Mouse (Mus musculus): Measurements from ENCODE around the gene Slc39a9. TPM values are rescaled to one million over a fixed set of nuclear protein-coding genes. Genes with fewer than 3 reads are reported as not detected.

Gene Slc39a9
- 8.2 and 8.7 TPM in 2 replicates for polyA plus RNA-seq (2015; fragmentation: Nextera tagmentation; extraction: Ambion mirVana)

DNA sequence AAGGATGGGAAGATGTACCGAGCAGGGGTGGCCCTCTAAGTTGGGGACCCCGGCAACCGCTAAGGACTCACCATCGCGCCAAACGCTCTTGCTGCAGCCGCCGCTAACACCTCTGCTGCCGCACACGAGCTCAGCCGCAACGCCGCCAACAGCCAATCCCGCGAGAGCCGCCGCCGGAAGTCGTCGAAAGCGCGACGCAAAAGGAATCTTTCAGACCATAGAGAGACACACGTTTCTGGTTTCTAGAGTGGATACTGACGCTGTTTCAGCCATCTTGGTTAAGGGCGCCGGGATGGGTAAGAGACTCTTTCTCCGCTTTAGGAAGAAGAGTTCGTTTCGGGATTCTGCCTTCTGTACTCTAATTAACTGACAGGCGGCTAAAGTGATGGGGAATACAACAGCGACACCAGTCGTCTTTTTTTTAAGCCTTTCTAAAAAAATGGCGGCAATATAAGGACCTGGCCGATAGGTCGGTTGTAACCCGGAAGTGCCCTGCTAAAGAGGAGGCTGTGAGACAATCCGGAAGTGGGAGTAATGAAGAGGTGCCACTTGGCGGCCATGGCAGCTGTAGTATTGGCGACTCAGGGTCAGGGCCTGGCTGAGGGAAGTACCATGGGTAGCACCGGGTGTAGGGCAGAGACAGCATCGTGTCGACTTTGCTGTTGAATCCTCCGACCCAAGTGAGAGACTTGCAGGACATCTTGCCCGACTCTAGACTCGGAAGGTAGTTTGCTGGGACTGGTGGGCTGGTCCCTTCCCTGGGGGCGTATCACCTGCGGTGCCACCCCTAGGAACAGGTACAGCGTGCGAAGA, at the start of gene Slc39a9, which contains the start of gene Erh:
TSS of gene Slc39a9 (plus strand) at position 191 of the 813 bp plus-strand sequence.
TSS of gene Erh (minus strand) at position 649 of the 813 bp plus-strand sequence.

DNA sequence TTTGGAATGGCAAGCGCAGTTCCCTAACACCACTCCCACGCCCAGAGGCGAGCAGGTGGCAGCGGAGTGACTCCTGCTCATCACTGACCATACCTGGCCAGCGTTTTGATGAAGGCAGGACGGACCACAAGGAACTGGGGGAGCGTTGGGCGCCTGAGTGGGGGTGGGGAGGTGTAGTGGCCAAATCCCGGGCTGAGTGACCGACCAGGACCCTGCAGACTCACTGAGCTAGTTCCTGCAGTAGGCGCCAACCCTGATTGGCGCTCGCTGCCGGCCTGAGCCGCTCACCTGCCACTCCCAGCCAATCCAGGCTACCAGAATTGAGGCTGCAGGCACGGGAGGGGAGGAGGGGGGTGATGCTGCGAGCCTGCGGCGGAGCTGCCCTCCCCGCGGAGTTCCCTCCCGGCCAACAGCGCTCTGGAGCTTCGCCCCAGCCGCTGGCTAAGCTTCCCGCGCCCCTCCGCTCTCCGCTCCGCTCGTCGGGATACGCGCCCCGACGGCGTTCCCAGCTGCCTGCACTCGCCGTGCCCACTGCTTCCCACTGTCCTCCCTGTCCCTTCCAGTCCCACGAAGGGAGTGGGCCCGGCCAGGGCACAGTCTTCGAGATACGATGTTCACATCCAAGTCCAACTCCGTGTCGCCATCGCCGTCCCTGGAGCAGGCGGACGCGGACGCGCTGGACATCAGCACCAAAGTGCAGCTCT, 48.7 kb downstream of the Slc39a9 start, which contains the start of gene Plekhd1:
TSS of gene Plekhd1 (plus strand) at position 323 of the 704 bp plus-strand sequence.

Other genes with a start within 250 kb of the Slc39a9 start
- gene Dcaf5, start 207.3 kb upstream of the Slc39a9 start, polyA plus RNA-seq (2015; fragmentation: Nextera tagmentation; extraction: Ambion mirVana), result 3.9 and 5.2 TPM in 2 replicates
- 5.5 and 6.7 TPM in 2 replicates for gene Exd2, start 180.8 kb upstream of the Slc39a9 start, polyA plus RNA-seq (2015; fragmentation: Nextera tagmentation; extraction: Ambion mirVana)
- 2.3 and 3.3 TPM in 2 replicates for gene Galnt16, start 125.6 kb upstream of the Slc39a9 start, polyA plus RNA-seq (2015; fragmentation: Nextera tagmentation; extraction: Ambion mirVana)
- gene Erh, start 458 bp downstream of the Slc39a9 start, polyA plus RNA-seq (2015; fragmentation: Nextera tagmentation; extraction: Ambion mirVana), result 214 and 218 TPM in 2 replicates
- gene Plekhd1, start 48.7 kb downstream of the Slc39a9 start, polyA plus RNA-seq (2015; fragmentation: Nextera tagmentation; extraction: Ambion mirVana), result 0.11 and 0.12 TPM in 2 replicates
- gene Ccdc177, start 116.8 kb downstream of the Slc39a9 start, polyA plus RNA-seq (2015; fragmentation: Nextera tagmentation; extraction: Ambion mirVana), result not detected in 2 replicates
- gene Susd6, start 146.6 kb downstream of the Slc39a9 start, polyA plus RNA-seq (2015; fragmentation: Nextera tagmentation; extraction: Ambion mirVana), result 11.6 and 12.2 TPM in 2 replicates

Data from spleen, postnatal 0 days (tissue).